Comparison of ENCODE assay signal across 7 mouse cellular contexts in genomic region chr9:85748204-85749141, GRCm38 (mm10). TPM values are rescaled to one million over a fixed set of nuclear protein-coding genes. Genes with fewer than 3 reads are reported as not detected.
DNase-seq lines count a peak whose midpoint lies in the region; ATAC-seq and TF ChIP-seq lines count a peak whose summit lies in the region.

No protein-coding gene starts in this region.

- peak overlapping the region; percentile 96 for H3K9ac ChIP-seq in limb, embryonic 11.5 days (ENCODE audit: low read length)
- H3K9ac ChIP-seq in midbrain, embryonic 13.5 days (replicated peaks) = peak overlapping the region; percentile 97

- TF ChIP-seq POLR2A in spleen, adult 2 months (IDR thresholded peaks at IDR 0.05; ENCODE audit: low read depth, low read length) = no peak

- no peaks in the 10 kb centered on the region for H3K36me3 ChIP-seq in limb, embryonic 11.5 days (ENCODE audit: control insufficient read depth, insufficient read depth, low read length)
- peaks cover under 1% of the 10 kb centered on the region; the same call in 1 of the 2 replicates for H3K36me3 ChIP-seq in midbrain, embryonic 13.5 days
- 0 out of 2 replicates have a peak, but pooled peaks cover under 1% of the 10 kb centered on the region for H3K36me3 ChIP-seq in spleen, adult 2 months (ENCODE audit: control insufficient read depth, insufficient read depth, low read length)

- H3K27me3 ChIP-seq in limb, embryonic 11.5 days (ENCODE audit: control insufficient read depth, insufficient read depth, low read length) = no peaks in the 10 kb centered on the region
- H3K27me3 ChIP-seq in midbrain, embryonic 13.5 days = no peaks in the 10 kb centered on the region
- H3K27me3 ChIP-seq in spleen, adult 2 months (ENCODE audit: control insufficient read depth, insufficient read depth, low read length) = no peaks in the 10 kb centered on the region

- H3K4me3 ChIP-seq in limb, embryonic 11.5 days (ENCODE audit: low read depth, low read length) = peak overlapping the region; percentile 83
- H3K4me3 ChIP-seq in midbrain, embryonic 13.5 days (replicated peaks) = peak overlapping the region; percentile 81
- H3K4me3 ChIP-seq in spleen, adult 2 months (ENCODE audit: extremely low read depth, insufficient read depth, insufficient read length) = peak overlapping the region; percentile 87

- peak overlapping the region; percentile 80 for H3K4me2 ChIP-seq in limb, embryonic 11.5 days (ENCODE audit: low read depth, severe bottlenecking)
- peak overlapping the region; percentile 67 for H3K4me2 ChIP-seq in midbrain, embryonic 13.5 days (replicated peaks)

- no peaks in the 10 kb centered on the region for H3K9me3 ChIP-seq in limb, embryonic 11.5 days (ENCODE audit: control insufficient read depth, low read length)
- H3K9me3 ChIP-seq in midbrain, embryonic 13.5 days = no peaks in the 10 kb centered on the region

- peak; percentile 61 for ATAC-seq in common myeloid progenitor, adult 5-6 weeks (replicated peaks; ENCODE audit: low read depth, poor library complexity, severe bottlenecking)
- peak; percentile 54 for ATAC-seq in inflammation-experienced regulatory T-cells, adult 6 months
- peak; percentile 65 for ATAC-seq in limb, embryonic 11.5 days (ENCODE audit: insufficient number of reproducible peaks, low FRiP score, low TSS enrichment, low read depth)
- peak; percentile 87 for ATAC-seq in midbrain, embryonic 13.5 days

- peak overlapping the region; percentile 96 for H3K27ac ChIP-seq in limb, embryonic 11.5 days (replicated peaks; ENCODE audit: low read depth, low read length)
- H3K27ac ChIP-seq in midbrain, embryonic 13.5 days = peak overlapping the region; percentile 98
- H3K27ac ChIP-seq in spleen, adult 2 months (ENCODE audit: insufficient read depth, low read length) = peak overlapping the region; percentile 95

- no peak for TF ChIP-seq CTCF in spleen, adult 2 months (IDR thresholded peaks at IDR 0.05; ENCODE audit: extremely low read depth, insufficient read depth, insufficient read length, insufficient replicate concordance)

- 0 out of 2 replicates have a peak, but pooled peaks cover 4% of the 10 kb centered on the region for H3K4me1 ChIP-seq in limb, embryonic 11.5 days (ENCODE audit: control insufficient read depth, insufficient read depth, low read length)
- H3K4me1 ChIP-seq in midbrain, embryonic 13.5 days (replicated peaks) = peaks cover 26% of the 10 kb centered on the region
- H3K4me1 ChIP-seq in spleen, adult 2 months (ENCODE audit: control insufficient read depth, insufficient read depth, insufficient read length) = no peaks in the 10 kb centered on the region; the same call in 1 of the 2 replicates

- peak; percentile 67 to 78 for DNase-seq in adrenal gland, adult 18-20 months (ENCODE audit: low spot score in 2 of 2)
- DNase-seq in gastrocnemius, adult 8-10 months (ENCODE audit: low spot score in 2 of 2) = peak; percentile 76 to 81
- peak; percentile 82 for DNase-seq in limb, embryonic 11.5 days (ENCODE audit: low spot score)
- DNase-seq in spleen, adult 2 months (ENCODE audit: low read depth in 1 of 2, low spot score in 2 of 2) = peak; percentile 66 to 81

- WGBS in limb, embryonic 11.5 days = 2% methylated on average over 38 of the region's 43 CpGs
- WGBS in midbrain, embryonic 13.5 days = 3% methylated on average over 36 of the region's 43 CpGs
- under 1% methylated on average over 43 of the region's 43 CpGs for WGBS in spleen, adult 2 months

RNA-seq across cellular contexts. Expression of gene Ibtk, which starts 0.7 kb away (rescaled TPM):
- total RNA-seq in adrenal gland, adult 18-20 months (2021) = 10 to 100 TPM; 24.0 to 43.4 TPM
- total RNA-seq in common myeloid progenitor, adult 5-6 weeks (2017) = 80.0 and 88.7 TPM in 2 replicates
- total RNA-seq in gastrocnemius, adult 8-10 months (2022) = 10 to 100 TPM; 46.5 to 57.7 (median 51.3) TPM
- 10 to 100 TPM; 21.0 to 24.0 (median 21.3) TPM for polyA plus RNA-seq in inflammation-experienced regulatory T-cells, adult 6 months (2017; shearing (Covaris generic))
- polyA plus RNA-seq in limb, embryonic 11.5 days (2014; fragmentation: Nextera tagmentation; extraction: Ambion mirVana) = 43.0 and 44.3 TPM in 2 replicates
- polyA plus RNA-seq in midbrain, embryonic 13.5 days (2015; fragmentation: Nextera tagmentation; extraction: Ambion mirVana) = 34.5 and 36.3 TPM in 2 replicates
- polyA plus RNA-seq in spleen, adult 2 months (2012; rRNA removed) = 4.3 and 4.4 TPM in 2 replicates

Comparison
In these comparisons a context has a peak if more than half of its experiments do, and no peak if none do; other contexts are left out.
1. Peak in every context shown above with its lines: DNase-seq, ATAC-seq, H3K4me3 ChIP-seq and H3K27ac ChIP-seq.